Mouse (Mus musculus): ENCODE measurements around the gene Prss8.
"Not testable (repeated sequence)": the region's sequence is repeated elsewhere in the genome, so short reads cannot be mapped to it uniquely, and the experiment has no call there.

The Prss8 gene

DNA sequence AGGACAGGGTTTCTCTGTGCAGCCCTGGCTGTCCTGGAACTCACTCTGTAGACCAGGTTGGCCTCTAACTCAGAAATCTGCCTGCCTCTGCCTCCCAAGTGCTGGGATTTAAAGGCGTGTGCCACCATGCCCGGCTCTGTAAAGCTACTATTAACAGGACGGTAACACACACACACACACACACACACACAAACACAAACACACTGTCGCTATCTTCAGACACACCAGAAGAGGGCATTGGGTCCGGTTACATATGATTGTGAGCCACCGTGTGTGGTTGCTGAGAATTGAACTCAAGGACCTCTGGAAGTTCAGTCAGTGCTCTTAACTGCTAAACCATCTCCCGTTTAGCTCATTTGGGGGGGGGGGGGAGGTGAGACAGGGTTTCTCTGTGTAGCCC is 34.0 kb downstream of the Prss8 start:
- not testable (repeated sequence) for DNase-seq (ENCODE audit: low spot score in 2 of 2)

- DNase-seq (ENCODE audit: low spot score in 2 of 2), result peak; percentile 83
Observed at GRCm38 (mm10) chr7:127895442-127895841, 34.5 kb downstream of the Prss8 start, which contains the start of the genes Gm21974 and Vkorc1. Gm21974 (minus strand) TSS chr7:127895454. Vkorc1 (minus strand) TSS chr7:127895617.

DNA sequence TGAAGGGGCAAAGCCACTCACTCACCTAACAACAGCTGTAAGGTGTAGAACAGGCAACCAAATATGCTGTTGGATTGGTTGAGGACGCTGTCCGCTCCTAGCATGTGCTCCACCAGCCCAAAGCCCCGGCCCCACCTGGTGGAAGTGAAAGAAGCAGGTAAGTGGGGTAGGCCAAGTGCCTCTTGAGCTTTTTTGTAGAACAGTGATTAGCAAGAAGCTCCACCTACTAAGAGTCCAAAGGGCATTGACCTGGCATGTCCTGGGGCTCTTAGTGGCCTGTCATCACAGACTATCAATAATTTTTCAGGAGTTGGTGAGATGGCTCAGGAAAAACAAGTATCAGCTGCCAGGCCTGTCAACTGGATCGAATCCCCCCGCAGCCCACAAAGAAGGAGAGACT is 35.4 kb downstream of the Prss8 start:
- DNase-seq (ENCODE audit: low spot score in 2 of 2), result no peak

DNA sequence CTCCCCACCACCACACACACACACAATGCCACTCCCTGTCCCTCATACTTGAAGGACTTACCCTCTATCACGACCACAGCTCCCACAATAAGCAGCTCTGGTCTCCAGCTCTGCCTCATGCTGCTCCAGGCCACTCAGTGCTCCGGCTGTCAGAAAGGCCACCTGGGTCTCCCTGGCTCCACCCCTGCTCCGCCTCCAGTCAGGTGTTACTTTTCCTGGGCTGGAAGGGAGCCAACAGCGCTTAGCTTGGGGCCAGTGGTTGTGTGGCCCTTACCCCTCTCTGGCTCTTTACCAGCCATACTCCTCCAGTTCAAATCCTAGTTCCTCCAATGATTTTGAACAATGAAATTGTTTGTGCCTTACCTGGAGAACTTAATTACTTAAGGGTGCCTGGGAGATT is 39.1 kb downstream of the Prss8 start, which contains the start of gene Prss53:
Gene Prss53, minus strand, starts transcription at position 173 of the 400 bp plus-strand sequence.
- no peak for DNase-seq (ENCODE audit: low spot score in 2 of 2)

GRCm38 (mm10) chr7:127888821-127889220 is 41.1 kb downstream of the Prss8 start:
- no peak for DNase-seq (ENCODE audit: low spot score in 2 of 2)

DNA sequence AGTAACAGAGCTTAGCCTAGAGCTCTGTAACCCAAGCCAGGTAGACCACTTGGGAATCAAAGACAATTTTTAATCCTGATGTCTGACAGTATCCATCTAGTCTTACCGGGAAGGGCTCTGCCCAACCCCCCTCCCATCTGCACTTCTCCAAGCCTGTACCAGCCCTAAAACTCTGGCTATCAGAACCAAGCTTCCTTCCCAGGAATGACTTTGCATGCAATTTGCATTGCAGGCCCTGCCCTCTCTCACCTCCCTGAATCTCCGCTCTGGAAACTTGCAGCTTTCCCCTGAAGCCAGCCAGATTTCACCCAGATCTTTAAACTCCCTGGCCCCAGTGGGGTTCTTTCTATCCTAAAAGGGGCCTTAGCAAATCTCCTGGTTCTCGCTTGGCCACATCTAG is 42.1 kb downstream of the Prss8 start:
- DNase-seq (ENCODE audit: low spot score in 2 of 2), result no peak

- DNase-seq (ENCODE audit: low spot score in 2 of 2), result no peak
Observed at GRCm38 (mm10) chr7:127887191-127887590, 42.7 kb downstream of the Prss8 start.

DNA sequence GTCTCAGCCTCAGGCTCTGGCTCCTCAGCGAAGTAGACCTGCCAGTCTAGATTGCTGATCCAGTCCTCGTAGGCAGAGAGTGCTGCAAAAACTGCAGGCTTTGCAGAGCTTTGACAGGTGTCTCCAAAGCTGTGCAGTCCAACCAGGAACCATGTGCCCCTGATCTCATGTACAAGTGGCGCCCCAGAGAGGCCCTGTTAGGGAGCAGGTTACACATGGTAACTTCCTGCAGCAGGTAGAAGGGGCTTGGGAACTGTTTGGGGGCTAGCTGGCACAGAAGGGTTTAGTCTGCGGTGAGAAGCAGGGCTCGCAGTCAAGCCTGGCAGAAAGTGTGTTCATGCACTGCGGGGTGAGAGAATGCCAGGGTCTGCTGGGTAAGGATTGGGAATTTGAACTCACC is 43.4 kb downstream of the Prss8 start:
- DNase-seq (ENCODE audit: low spot score in 2 of 2), result no peak

DNA sequence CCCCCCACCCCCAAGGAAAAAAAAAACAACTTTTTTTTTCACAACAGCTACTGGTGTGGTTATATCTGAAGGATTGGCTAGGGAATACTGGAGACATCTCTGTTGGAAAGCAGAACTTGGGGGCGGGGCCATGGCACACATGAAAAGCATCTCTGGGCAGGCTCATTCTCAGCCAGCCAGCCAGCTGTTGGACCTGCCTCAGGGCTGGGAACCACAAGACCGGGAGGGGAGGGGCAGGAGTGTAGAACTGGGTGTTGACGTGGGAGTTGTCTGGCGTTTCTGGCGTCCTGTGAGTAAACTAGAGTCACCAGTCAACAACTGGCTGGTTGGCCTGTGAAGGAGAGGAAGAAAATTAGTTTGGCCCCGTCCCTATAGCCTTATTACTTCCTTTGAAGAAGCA is 44.0 kb downstream of the Prss8 start:
- no peak for DNase-seq (ENCODE audit: low spot score in 2 of 2)

DNA sequence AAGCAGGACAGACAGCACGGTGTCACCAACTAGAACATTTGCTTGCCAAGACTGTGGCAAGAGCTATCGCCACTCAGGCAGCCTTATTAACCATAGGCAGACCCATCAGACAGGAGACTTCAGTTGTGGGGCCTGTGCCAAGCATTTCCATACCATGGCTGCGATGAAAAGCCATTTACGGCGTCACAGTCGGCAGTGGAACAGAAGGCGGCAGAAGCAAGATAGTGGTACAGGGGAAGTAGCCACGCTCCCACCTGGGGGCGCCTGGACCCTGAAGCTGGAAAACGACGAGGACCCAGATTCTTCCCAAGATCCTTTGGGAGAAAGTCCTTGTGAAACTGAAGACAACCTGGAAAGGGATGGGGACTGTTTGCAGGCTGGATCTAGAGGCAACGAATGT is 49.5 kb downstream of the Prss8 start:
- DNase-seq (ENCODE audit: low spot score in 2 of 2), result no peak

- DNase-seq (ENCODE audit: low spot score in 2 of 2), result no peak
Observed at GRCm38 (mm10) chr7:127879301-127879700, 50.6 kb downstream of the Prss8 start.

DNA sequence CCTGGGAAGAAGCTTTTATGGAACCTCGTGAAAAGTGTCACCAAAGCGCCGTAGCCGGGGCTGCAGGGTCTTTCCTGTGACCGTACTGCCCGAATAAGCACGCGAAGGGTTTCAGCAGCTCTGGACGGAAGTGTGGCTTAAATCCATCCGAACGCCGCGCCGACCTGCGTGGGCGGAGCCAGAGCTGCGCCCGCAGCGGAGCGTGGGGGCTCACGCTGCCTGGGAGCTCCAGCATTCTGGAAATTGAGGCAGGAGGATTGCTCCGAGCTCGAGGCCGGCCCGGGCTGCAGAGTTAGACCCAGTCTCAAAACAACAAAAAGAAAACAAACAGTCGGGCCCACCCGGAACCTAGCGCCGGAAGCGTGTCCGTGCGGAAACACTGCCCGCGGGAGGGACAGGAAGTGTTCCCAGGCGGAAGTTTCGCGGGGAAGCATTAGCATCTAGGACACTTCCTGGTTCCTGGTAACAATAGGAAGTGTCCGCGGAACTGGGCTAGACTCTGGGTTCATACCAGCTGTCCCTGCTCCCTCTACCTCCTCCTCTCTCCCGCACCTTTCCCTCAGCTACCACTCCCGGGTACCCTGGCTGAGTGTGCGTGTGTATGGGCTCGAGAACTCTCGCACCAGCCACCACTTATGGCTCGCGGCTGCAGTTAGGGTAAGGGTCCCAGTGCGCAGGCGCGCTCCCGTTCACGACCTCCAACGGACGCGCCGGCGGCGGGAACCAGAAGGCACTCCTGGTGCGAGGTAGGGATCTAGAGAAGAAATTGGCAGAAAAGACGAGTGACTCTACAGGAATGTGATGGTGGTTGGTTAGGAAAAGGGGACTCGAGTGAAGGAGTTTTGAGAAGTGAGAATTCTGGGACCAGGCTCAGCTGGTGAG is 53.2 kb downstream of the Prss8 start, which contains the start of gene Zfp668:
Gene Zfp668, minus strand, starts transcription at position 362 of the 882 bp plus-strand sequence.
- peak; percentile 80 to 84 for DNase-seq (ENCODE audit: low spot score in 2 of 2)

DNA sequence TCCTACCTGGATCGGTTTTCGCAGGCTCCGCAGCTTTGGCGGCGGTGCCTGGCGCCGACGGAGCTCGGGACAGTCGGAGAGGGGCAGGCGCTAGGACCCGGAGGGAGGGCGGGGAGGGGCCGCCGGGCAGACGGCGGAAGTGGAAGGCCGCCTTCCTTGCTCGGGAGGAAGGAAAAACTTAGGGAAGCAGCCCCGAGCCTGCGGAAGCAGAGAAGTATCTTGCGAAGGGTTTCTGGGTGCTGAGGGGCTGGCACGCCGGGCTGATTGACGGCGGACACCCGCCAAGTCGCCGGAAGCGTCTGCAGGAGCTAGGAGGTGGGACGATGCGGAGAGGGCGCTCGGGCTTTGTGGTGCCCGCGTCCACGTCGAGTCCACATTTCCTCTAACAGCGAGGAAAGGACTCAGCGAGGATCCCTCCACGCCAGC is 53.9 kb downstream of the Prss8 start, which contains the start of gene Zfp646:
Gene Zfp646, plus strand, starts transcription at position 181 of the 426 bp plus-strand sequence.
- peak; percentile 63 to 67 for DNase-seq (ENCODE audit: low spot score in 2 of 2)

Data from thymus, postnatal 10 days (tissue).